Mouse (Mus musculus): Measurements from ENCODE around the gene Gm20894. TPM values are rescaled to one million over a fixed set of nuclear protein-coding genes. Genes with fewer than 3 reads are reported as not detected.
"Not testable (repeated sequence)": the region's sequence is repeated elsewhere in the genome, so short reads cannot be mapped to it uniquely, and the experiment has no call there.

The Gm20894 gene
- not detected in 2 replicates for polyA plus RNA-seq (2016; fragmentation: Nextera tagmentation; extraction: Ambion mirVana)

DNA sequence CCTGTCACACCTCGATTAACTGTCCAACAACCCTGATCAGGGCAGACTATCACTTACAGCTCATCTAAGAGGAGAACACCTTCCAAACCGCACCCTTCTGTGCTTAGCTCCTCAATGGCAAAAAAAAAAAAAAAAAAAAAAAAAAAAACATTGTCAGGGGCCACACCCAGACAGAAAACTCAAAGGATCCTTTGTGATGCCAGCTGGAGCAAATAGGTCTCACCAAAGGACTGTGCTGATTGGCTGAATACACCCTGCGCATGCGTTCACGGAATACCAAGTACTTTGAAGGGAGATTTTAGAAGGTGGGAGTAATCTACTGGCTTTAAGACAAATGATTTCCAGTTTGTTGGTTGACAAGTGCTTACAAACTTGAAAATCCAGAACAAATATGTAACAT, at the start of gene Gm20894:
Gene Gm20894, minus strand, starts transcription at position 101 of the 400 bp plus-strand sequence.
- H3K4me2 ChIP-seq (replicated peaks); H3K9me3 ChIP-seq; H3K36me3 ChIP-seq; ATAC-seq (ENCODE audit: insufficient number of reproducible peaks, insufficient read depth, low FRiP score, low TSS enrichment); H3K4me3 ChIP-seq; H3K27ac ChIP-seq; H3K4me1 ChIP-seq; H3K27me3 ChIP-seq; H3K9ac ChIP-seq: not testable (repeated sequence)
- WGBS, result no CpG with 5 or more reads among the region's 5 CpGs
